Mouse (Mus musculus): Measurements from ENCODE around the gene Vps4b.

Gene Vps4b

DNA sequence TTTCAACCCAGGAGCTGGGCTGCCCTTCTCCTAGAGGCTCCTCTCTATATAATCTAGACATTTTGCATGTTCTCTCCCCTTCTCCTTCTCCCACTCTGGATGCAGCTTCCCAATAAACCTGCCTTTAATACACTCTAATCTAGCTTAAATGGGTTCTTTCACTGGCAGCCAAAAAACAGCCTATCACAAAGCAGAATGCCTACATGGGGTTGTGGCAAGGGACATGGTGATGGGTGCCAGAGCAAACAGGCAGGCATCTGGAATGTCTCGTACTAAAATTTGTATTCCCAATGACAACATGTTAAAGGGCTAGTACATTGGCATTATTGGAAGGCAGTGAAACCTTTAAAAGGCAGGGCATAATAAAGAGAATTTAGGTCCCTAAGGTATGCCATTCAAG lies 45.9 kb downstream of the Vps4b start:
- no peak for DNase-seq

DNA sequence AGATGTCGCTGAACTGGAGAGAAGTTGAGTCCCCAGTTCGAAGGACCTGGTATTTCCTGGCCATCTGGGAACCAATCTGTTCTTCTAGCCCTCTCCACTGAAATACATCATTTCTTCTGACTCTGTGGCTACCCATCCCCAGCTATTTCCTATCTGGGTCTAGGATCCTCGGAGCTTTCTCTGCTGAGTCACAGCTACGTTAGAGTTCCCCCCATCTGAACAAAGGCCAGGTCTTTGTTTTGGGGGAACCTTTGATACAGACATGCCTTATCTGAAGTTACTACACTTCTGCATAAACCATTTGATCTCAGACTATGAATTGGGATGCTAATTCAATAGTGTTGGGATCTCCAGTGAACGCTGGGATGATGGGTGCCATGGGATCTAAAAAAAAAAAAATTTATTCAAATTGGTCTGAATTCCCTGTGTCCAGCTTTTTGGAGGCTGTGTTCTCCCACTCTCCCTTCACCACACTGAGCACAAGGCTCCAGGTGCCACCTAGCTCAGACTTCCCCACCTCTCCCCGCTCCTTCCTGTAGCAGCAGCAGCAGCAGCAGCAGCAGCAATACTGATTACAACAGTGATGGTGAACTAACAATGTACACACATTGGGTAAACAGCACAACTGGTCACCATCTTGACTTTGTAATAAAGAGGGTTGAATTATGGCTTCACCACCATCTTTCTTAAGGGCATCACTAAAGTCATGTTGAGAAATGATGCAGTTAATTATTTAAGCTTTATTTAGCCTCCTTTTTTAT lies 47.8 kb downstream of the Vps4b start:
- no peak for DNase-seq

GRCm38 (mm10) chr1:106742980-106743379 lies 53.5 kb downstream of the Vps4b start:
- DNase-seq = no peak

GRCm38 (mm10) chr1:106740735-106741134 lies 55.8 kb downstream of the Vps4b start:
- DNase-seq = no peak

DNA sequence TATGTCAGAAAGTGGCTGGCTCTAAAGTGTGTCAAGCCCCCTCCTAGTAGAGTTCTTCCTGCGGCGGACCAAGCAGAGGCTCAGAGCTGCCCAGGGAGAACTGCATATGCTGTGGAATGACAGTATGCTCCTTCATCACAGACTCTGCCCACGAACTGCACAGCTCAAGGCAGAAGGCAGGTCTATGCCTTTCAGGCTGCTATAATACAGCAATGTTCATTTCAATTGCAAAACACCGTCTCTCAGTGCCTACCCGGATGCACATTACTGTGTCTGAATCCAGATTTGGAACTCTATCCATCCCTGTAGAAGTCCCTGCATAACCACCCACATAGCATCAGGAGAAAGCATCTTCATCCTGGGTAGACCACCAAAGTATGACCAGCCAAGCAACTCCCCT lies 56.7 kb downstream of the Vps4b start:
- no peak for DNase-seq

DNA sequence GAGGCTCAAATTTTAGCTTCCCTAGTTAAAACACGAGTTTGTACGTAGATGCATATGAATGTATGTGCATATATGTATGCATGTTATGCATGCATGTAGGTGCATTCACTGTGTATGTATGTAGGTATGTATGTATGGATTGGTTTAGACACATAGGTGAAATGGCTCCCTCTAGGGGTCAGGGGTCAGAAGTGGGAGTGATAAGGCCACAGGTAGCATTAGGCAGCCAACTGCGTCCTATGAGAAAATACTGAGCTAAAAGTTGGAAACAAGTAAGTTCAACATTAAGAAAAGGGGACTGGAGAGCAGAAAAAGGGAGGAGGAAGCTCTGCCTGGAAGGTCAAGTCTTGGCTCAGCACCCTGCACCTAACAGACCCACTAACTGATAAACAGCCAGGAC lies 58.4 kb downstream of the Vps4b start:
- peak; percentile 33 to 46 for DNase-seq

DNA sequence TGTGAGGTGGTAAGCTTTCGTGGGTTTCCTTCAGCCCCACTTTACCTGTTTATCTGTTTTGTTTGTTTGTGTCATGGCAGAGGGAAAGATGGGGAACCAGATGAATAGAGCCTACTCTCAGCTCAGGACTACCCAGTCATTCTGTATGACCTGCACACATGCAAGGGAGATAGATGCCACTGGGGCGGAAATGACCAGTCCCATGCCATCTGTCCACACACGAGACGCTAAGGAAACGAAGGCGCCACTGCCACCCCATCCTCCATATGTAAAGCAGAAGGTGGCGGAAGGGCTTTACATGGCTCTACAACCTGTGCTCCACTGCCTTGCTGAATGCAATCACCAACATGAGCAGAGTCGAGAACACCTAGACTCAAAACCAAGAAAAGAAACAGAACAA lies 60.3 kb downstream of the Vps4b start:
- DNase-seq = peak; percentile 52 to 60

- DNase-seq = peak; percentile 74 to 79
Observed at GRCm38 (mm10) chr1:106735586-106735985, 60.9 kb downstream of the Vps4b start.

- DNase-seq = no peak
Observed at GRCm38 (mm10) chr1:106722061-106722460, 74.5 kb downstream of the Vps4b start.

GRCm38 (mm10) chr1:106717736-106718135 lies 78.8 kb downstream of the Vps4b start:
- peak in 1 of 2 experiments; percentile 19 for DNase-seq

DNA sequence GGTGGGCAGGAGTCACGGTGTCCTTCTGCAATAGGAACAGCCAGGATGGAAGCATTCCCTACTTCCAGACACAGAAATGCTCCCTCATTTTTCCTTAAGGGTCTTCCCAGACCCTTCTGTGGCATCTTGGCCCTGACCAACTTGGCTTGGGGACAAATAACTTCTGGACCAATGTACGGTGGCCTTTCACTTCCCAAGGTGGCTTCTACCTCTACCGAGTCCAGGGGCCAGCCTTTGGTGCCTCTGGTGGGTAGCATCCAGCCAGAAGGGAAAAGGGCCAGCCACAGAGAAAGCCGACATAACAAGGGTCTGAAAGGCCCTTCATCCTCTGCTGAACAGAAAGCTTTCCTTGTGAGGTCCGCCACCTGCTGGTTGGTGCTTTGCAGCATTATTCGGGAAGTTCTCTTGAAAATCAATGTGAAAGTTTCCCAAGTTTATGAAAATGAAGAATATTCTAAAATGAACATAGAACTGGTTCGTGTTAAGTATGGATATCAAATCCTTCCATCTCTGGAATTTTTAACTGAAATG lies 79.4 kb downstream of the Vps4b start:
- DNase-seq = peak; percentile 90

DNA sequence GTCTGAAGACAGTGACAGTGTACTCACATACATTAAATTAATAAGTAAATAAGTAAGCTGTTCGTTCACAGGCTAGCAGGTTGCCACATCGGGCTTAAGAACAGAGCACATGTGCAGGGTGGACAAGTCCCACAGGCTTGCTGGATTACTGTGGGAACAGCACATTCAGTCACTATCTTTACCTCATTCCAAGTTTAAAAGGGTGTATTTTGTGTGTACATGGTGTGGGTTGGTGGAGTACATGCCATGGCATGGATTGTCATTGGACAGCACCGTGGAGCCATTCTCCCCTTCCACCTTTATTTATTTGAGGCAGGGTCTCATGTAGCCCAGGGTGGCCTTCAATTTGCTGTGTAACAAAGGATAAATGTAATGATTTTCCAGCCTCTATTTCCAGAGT lies 80.4 kb downstream of the Vps4b start:
- DNase-seq = no peak

GRCm38 (mm10) chr1:106715111-106716083 lies 81.1 kb downstream of the Vps4b start:
- DNase-seq = no peak

GRCm38 (mm10) chr1:106714530-106714981 lies 82.0 kb downstream of the Vps4b start:
- DNase-seq = no peak
